Mouse (Mus musculus) spleen, adult 18-20 months (tissue): ENCODE measurements around the gene Dcaf10.
"Not testable (repeated sequence)": the region's sequence is repeated elsewhere in the genome, so short reads cannot be mapped to it uniquely, and the experiment has no call there.

Experiments
- DNase-seq, 2 experiments: peaks; one replicate each; pipeline ENCODE4 v3.0.0; 2022; ENCODE audit warnings: mixed read lengths in 2 of 2

Gene Dcaf10

GRCm38 (mm10) chr4:45396211-45396610 lies 54.3 kb downstream of the Dcaf10 start:
- DNase-seq, result not testable (repeated sequence)

DNA sequence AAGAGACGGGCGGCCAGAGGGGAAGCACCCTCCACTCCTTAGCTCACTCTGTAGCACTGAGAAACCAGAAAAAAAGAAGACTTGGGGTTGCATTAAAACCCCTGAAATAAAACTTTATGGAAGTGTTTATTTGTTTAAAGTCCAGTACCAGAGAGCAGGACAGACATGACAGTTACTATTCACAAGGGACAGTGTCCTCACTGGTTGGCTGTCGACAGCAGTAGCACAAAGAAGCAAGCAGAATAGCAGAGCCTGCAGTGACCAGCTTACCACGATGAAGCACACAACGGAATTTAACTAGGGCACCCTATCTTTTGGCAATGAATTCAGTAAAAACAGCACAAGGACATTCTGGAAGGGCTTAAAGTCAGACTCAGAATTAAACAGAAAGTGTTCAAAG lies 56.4 kb downstream of the Dcaf10 start:
- not testable (repeated sequence) for DNase-seq

- no peak for DNase-seq
Observed at GRCm38 (mm10) chr4:45399421-45400210, 57.7 kb downstream of the Dcaf10 start.

GRCm38 (mm10) chr4:45402281-45402680 lies 60.4 kb downstream of the Dcaf10 start:
- DNase-seq, result no peak

DNA sequence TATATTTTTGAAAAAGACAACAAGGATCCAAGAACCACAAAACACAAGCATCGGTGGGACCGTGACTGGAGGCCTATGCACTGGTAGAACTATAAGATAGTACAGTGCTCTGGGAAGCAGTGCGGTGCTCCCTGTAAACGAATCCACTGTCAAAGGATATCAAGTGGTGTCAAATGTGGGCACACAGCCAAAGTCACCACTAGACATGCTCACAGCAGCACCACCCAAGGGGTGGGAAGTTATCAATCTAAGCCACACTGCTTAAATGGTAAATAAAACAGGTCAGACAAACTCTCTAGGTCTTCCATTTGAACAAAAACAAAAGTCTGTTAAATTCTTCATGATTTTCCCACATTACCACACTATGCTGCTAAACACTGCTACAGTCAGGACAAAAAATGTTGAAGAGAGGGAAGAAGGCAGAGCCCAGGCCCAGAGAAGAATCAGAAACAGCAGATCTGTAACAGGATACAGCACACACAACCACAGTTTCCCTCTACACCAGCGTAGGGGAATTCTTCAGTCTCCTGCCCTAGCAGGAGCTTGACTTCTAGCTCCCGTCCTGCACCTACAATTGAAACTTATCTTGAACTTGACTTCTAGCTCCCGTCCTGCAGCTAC lies 61.1 kb downstream of the Dcaf10 start:
- DNase-seq, result no peak

DNA sequence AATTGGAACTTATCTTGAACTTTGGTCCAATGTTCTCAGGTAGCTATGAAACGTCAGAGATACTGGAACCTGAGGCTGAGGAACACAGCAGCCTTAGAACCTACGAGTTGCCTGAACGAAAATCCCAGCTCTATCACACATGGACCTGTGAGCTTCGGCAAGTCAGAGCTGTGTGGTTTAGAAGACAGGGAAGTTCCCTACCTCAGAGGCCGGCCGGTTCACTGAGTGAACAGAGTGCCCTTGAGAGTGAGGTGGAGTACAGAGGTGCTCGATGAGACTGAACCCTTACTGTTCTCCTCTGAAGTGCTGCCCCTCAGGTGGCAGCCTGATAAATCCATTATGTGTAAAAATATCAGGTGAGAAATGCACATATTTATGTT lies 61.6 kb downstream of the Dcaf10 start:
- no peak for DNase-seq

GRCm38 (mm10) chr4:45404086-45404485 lies 62.2 kb downstream of the Dcaf10 start:
- DNase-seq, result no peak

GRCm38 (mm10) chr4:45405315-45405714 lies 63.4 kb downstream of the Dcaf10 start:
- DNase-seq, result no peak

DNA sequence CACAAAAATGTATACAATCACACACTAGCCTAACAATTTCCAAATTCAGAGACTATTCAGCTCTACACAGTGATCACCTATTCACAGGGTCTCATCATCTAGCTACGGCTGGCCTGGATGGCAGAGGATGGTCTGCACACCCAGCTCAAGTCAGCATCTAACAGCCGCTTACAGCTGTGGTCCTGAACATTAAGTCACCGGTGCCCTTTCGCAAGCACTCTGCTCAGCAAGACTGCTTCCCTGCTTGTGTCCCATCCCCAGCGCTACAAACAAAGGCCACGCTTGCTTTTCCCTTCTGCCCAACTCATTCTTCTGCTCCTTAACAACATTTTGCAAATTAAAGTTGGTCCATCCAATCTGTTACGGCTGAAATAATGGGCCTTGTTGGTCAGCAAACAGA lies 64.5 kb downstream of the Dcaf10 start:
- DNase-seq, result no peak

GRCm38 (mm10) chr4:45407001-45407702 lies 65.3 kb downstream of the Dcaf10 start:
- no peak for DNase-seq

- no peak for DNase-seq
Observed at GRCm38 (mm10) chr4:45407703-45408334, 65.9 kb downstream of the Dcaf10 start.

- DNase-seq, result peak; percentile 83
Observed at GRCm38 (mm10) chr4:45408427-45409132, 66.7 kb downstream of the Dcaf10 start, which contains the start of gene Slc25a51. TSS of gene Slc25a51 (minus strand) at chr4:45408766.

- peak; percentile 82 to 89 for DNase-seq
Observed at GRCm38 (mm10) chr4:45409270-45409669, 67.4 kb downstream of the Dcaf10 start.

- no peak for DNase-seq
Observed at GRCm38 (mm10) chr4:45411181-45411790, 69.4 kb downstream of the Dcaf10 start.

GRCm38 (mm10) chr4:45412433-45413192 lies 70.7 kb downstream of the Dcaf10 start:
- no peak for DNase-seq

GRCm38 (mm10) chr4:45413674-45414338 lies 71.9 kb downstream of the Dcaf10 start:
- no peak for DNase-seq

- DNase-seq, result no peak
Observed at GRCm38 (mm10) chr4:45416314-45416713, 74.4 kb downstream of the Dcaf10 start.

- peak in 1 of 2 experiments; percentile 60 for DNase-seq
Observed at GRCm38 (mm10) chr4:45418229-45418950, 76.5 kb downstream of the Dcaf10 start.

- DNase-seq, result no peak
Observed at GRCm38 (mm10) chr4:45419051-45419450, 77.2 kb downstream of the Dcaf10 start.

GRCm38 (mm10) chr4:45420733-45421132 lies 78.8 kb downstream of the Dcaf10 start:
- DNase-seq, result no peak
